Mouse (Mus musculus): ENCODE measurements around the gene Anks6.

- TF ChIP-seq CHD2 (IDR thresholded peaks at IDR 0.05; ENCODE audit: low read depth, low read length) (no peak), MAFK (IDR thresholded peaks at IDR 0.05; ENCODE audit: insufficient read depth, low read depth, low read length) (no peak), ZC3H11A (IDR thresholded peaks at IDR 0.05; ENCODE audit: borderline replicate concordance, low read depth, low read length) (no peak), HCFC1 (IDR thresholded peaks at IDR 0.05; ENCODE audit: borderline replicate concordance, insufficient read depth, low read length) (no peak)
These were observed 20.5 kb downstream of the Anks6 start for GRCm38 (mm10) chr4:47036486-47037320.

Data from ES-E14 (cell line).